ENCODE assay signal across 8 mouse cellular contexts in the genomic region with DNA sequence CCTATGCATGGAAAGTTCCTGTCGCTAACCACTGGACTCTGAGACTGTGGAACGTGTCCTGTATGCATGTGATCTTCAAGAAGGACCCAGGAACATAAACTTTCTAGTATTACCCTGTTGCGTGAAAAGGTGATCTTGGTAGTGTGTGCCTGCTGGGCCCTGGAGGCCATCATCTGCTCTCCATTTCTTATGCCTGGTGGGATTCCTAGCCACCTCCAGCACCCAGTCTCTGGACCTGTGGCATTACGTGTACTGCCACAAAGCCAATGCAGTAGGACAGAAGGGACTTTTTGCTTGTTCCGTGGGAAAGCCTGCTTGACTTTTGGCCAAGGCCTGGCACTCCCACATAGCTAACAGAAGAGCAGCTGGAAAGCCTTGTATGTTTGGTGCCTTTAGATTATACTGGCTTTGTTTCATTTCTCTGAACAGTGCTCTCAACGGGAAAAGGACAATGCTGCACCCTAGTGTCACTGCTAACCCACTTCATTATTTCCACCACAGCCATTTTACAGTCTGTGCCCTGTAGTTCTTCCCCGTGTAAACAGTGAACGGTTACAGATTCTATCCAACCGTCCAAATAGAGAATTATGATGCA. TPM values are rescaled to one million over a fixed set of nuclear protein-coding genes. Genes with fewer than 3 reads are reported as not detected.
A peak's percentile ranks its signal among the peaks of the same experiment; 100 is the strongest.
DNase-seq lines count a peak whose midpoint lies in the region; ATAC-seq lines count a peak whose summit lies in the region.
"Had no signal": no experiment of that assay in that cellular context is flagged by ENCODE, and none has a peak within 500 bp of the region (broad histone marks: within the 10 kb centered on the region; RNA-seq: fewer than 3 reads in every experiment).

No protein-coding gene starts in this region.

- ATAC-seq in hindbrain, embryonic 13.5 days (ENCODE audit: low FRiP score), result peak; percentile 82
- ATAC-seq in megakaryocyte-erythroid progenitor cell, adult 5-6 weeks (replicated peaks; ENCODE audit: low FRiP score, low TSS enrichment, poor library complexity, severe bottlenecking), result peak; percentile 28

- no peak overlapping the region for H3K27ac ChIP-seq in hindbrain, embryonic 13.5 days
- H3K27ac ChIP-seq: embryonic facial prominence, embryonic 12.5 days had no signal

- no peak overlapping the region for H3K4me2 ChIP-seq in hindbrain, embryonic 13.5 days
- H3K4me2 ChIP-seq: embryonic facial prominence, embryonic 12.5 days had no signal

- no peaks in the 10 kb centered on the region for H3K27me3 ChIP-seq in hindbrain, embryonic 13.5 days
- no peaks in the 10 kb centered on the region for H3K27me3 ChIP-seq in splenic B cell, adult 2 months (ENCODE audit: control insufficient read depth, insufficient read depth, low read length, poor library complexity, severe bottlenecking)
- H3K27me3 ChIP-seq: embryonic facial prominence, embryonic 12.5 days had no signal

- 65% methylated on average over 9 of the region's 9 CpGs for WGBS in hindbrain, embryonic 13.5 days

- no peak overlapping the region for H3K4me3 ChIP-seq in hindbrain, embryonic 13.5 days
- H3K4me3 ChIP-seq: embryonic facial prominence, embryonic 12.5 days had no signal

- no peaks in the 10 kb centered on the region for H3K4me1 ChIP-seq in hindbrain, embryonic 13.5 days (replicated peaks)
- H3K4me1 ChIP-seq: embryonic facial prominence, embryonic 12.5 days had no signal

- DNase-seq in thymus, postnatal 0 days (ENCODE audit: low spot score), result peak; percentile 47
- no peak for DNase-seq in thymus, adult 18-20 months
- peak; percentile 8 for DNase-seq in embryo, embryonic 9.5 days (ENCODE audit: extremely low spot score)
- DNase-seq in layer of hippocampus, adult 8-10 months (ENCODE audit: low spot score in 2 of 2), result peak; percentile 17 to 47
- DNase-seq in splenic B cell, adult 2 months (ENCODE audit: low read depth, low spot score), result peak; percentile 74

- H3K36me3 ChIP-seq in hindbrain, embryonic 13.5 days, result no peaks in the 10 kb centered on the region
- peaks cover 1% of the 10 kb centered on the region; the same call in 1 of the 2 replicates for H3K36me3 ChIP-seq in splenic B cell, adult 2 months (ENCODE audit: control insufficient read depth, insufficient read depth, low read length, poor library complexity, severe bottlenecking)

- H3K9ac ChIP-seq in hindbrain, embryonic 13.5 days, result no peak overlapping the region
- H3K9ac ChIP-seq: embryonic facial prominence, embryonic 12.5 days had no signal

- no peaks in the 10 kb centered on the region for H3K9me3 ChIP-seq in hindbrain, embryonic 13.5 days
- H3K9me3 ChIP-seq: embryonic facial prominence, embryonic 12.5 days had no signal

RNA-seq across cellular contexts. Expression of a gene that starts 27.1 kb away (rescaled TPM):
- 37.8 and 40.9 TPM in 2 replicates for polyA plus RNA-seq in thymus, postnatal 0 days (2015; fragmentation: Nextera tagmentation; extraction: Ambion mirVana)
- polyA plus RNA-seq in hindbrain, embryonic 13.5 days (2015; fragmentation: Nextera tagmentation; extraction: Ambion mirVana), result 29.3 and 32.1 TPM in 2 replicates
- total RNA-seq in layer of hippocampus, adult 8-10 months (2022), result 10 to 100 TPM; 40.5 to 47.3 (median 45.4) TPM
- total RNA-seq in megakaryocyte-erythroid progenitor cell, adult 5-6 weeks (2014; fragmentation: Nextera tagmentation), result 63.1 and 67.0 TPM in 2 replicates
- total RNA-seq in megakaryocyte-erythroid progenitor cell, adult 5-6 weeks (2017), result 91.9 and 134 TPM in 2 replicates

RNA-seq across cellular contexts. Expression of a gene that starts 54.8 kb away (rescaled TPM):
- polyA plus RNA-seq in thymus, postnatal 0 days (2015; fragmentation: Nextera tagmentation; extraction: Ambion mirVana), result 0.93 and 2.3 TPM in 2 replicates
- 2.5 and 3.8 TPM in 2 replicates for polyA plus RNA-seq in hindbrain, embryonic 13.5 days (2015; fragmentation: Nextera tagmentation; extraction: Ambion mirVana)
- 1 to 10 TPM; 3.9 to 9.0 (median 5.5) TPM for total RNA-seq in layer of hippocampus, adult 8-10 months (2022)
- total RNA-seq in megakaryocyte-erythroid progenitor cell, adult 5-6 weeks (2014; fragmentation: Nextera tagmentation), result 16.9 and 27.6 TPM in 2 replicates
- total RNA-seq in megakaryocyte-erythroid progenitor cell, adult 5-6 weeks (2017), result 11.5 and 12.3 TPM in 2 replicates

Comparison
In these comparisons a context has a peak if more than half of its experiments do, and no peak if none do; other contexts are left out.
1. DNase-seq: peak in thymus, postnatal 0 days (single experiment), embryo, embryonic 9.5 days (single experiment), layer of hippocampus, adult 8-10 months (2 of 2) and splenic B cell, adult 2 months (single experiment); none in thymus, adult 18-20 months (0 of 2).